ENCODE assay signal across 7 mouse cellular contexts in the genomic region with DNA sequence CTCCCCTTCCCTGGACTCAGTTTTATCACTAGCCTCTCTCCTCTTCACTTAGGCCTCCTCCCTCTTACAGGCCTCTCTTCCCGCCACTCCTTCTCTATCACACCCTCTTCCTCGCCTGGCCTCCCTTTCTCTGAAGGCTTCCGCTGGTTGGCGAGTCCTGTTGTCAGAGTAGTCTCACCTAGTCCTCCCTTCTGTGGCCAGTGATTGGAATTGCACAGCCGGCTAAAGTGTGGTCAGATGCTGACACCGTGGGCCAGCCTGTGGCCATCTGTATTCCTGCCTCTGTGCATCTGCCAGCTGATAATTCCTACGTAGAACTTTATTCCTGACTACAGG. TPM values are rescaled to one million over a fixed set of nuclear protein-coding genes. Genes with fewer than 3 reads are reported as not detected.
DNase-seq lines count a peak whose midpoint lies in the region; ATAC-seq and TF ChIP-seq lines count a peak whose summit lies in the region.

No protein-coding gene starts in this region.

- under 1% methylated on average over 7 of the region's 7 CpGs for WGBS in lung, embryonic 16.5 days
- WGBS in embryonic facial prominence, embryonic 14.5 days = 0% methylated on average over 7 of the region's 7 CpGs
- WGBS in hindbrain, postnatal 0 days = 0% methylated on average over 7 of the region's 7 CpGs
- WGBS in midbrain, embryonic 13.5 days = 0% methylated on average over 7 of the region's 7 CpGs

- H3K4me1 ChIP-seq in lung, embryonic 16.5 days (replicated peaks; ENCODE audit: control insufficient read depth, insufficient read depth, low read length) = peaks cover 37% of the 10 kb centered on the region
- H3K4me1 ChIP-seq in embryonic facial prominence, embryonic 14.5 days (ENCODE audit: control insufficient read depth, insufficient read depth, low read length) = peaks cover 12% of the 10 kb centered on the region
- H3K4me1 ChIP-seq in hindbrain, postnatal 0 days (ENCODE audit: insufficient read depth, low read length) = peaks cover 16% of the 10 kb centered on the region
- peaks cover 39% of the 10 kb centered on the region for H3K4me1 ChIP-seq in midbrain, embryonic 13.5 days (replicated peaks)

- no peaks in the 10 kb centered on the region for H3K9me3 ChIP-seq in lung, embryonic 16.5 days (ENCODE audit: control insufficient read depth, low read length)
- no peaks in the 10 kb centered on the region for H3K9me3 ChIP-seq in embryonic facial prominence, embryonic 14.5 days (ENCODE audit: control insufficient read depth, low read length)
- no peaks in the 10 kb centered on the region for H3K9me3 ChIP-seq in hindbrain, postnatal 0 days (ENCODE audit: low read length)
- no peaks in the 10 kb centered on the region for H3K9me3 ChIP-seq in midbrain, embryonic 13.5 days

- H3K4me3 ChIP-seq in lung, embryonic 16.5 days (ENCODE audit: low read length) = peak overlapping the region; percentile 74
- peak overlapping the region; percentile 76 for H3K4me3 ChIP-seq in embryonic facial prominence, embryonic 14.5 days (ENCODE audit: low read depth, low read length)
- H3K4me3 ChIP-seq in hindbrain, postnatal 0 days (ENCODE audit: low read length) = peak overlapping the region; percentile 79
- peak overlapping the region; percentile 81 for H3K4me3 ChIP-seq in midbrain, embryonic 13.5 days (replicated peaks)

- H3K27ac ChIP-seq in lung, embryonic 16.5 days (ENCODE audit: low read length) = peak overlapping the region; percentile 94
- H3K27ac ChIP-seq in embryonic facial prominence, embryonic 14.5 days (replicated peaks; ENCODE audit: low read depth, low read length) = peak overlapping the region; percentile 91
- peak overlapping the region; percentile 94 for H3K27ac ChIP-seq in hindbrain, postnatal 0 days
- peak overlapping the region; percentile 82 for H3K27ac ChIP-seq in midbrain, embryonic 13.5 days

- H3K36me3 ChIP-seq in lung, embryonic 16.5 days (ENCODE audit: control insufficient read depth, insufficient read depth, low read length) = peaks cover 12% of the 10 kb centered on the region
- peaks cover 28% of the 10 kb centered on the region for H3K36me3 ChIP-seq in embryonic facial prominence, embryonic 14.5 days (ENCODE audit: control insufficient read depth, insufficient read depth, low read length)
- H3K36me3 ChIP-seq in hindbrain, postnatal 0 days (ENCODE audit: insufficient read depth, low read length) = peaks cover 21% of the 10 kb centered on the region
- peaks cover 33% of the 10 kb centered on the region for H3K36me3 ChIP-seq in midbrain, embryonic 13.5 days

- peak overlapping the region; percentile 82 for H3K4me2 ChIP-seq in lung, embryonic 16.5 days (ENCODE audit: low read depth, low read length)
- peak overlapping the region; percentile 94 for H3K4me2 ChIP-seq in embryonic facial prominence, embryonic 14.5 days (ENCODE audit: low read depth, low read length)
- peak overlapping the region; percentile 74 for H3K4me2 ChIP-seq in hindbrain, postnatal 0 days (ENCODE audit: low read depth, low read length)
- peak overlapping the region; percentile 95 for H3K4me2 ChIP-seq in midbrain, embryonic 13.5 days (replicated peaks)

- peak; percentile 31 for TF ChIP-seq CTCF in hindbrain, postnatal 0 days (IDR thresholded peaks at IDR 0.05; ENCODE audit: low read depth)

- DNase-seq in lung, adult 18-20 months = no peak
- no peak for DNase-seq in embryonic facial prominence, embryonic 14.5 days (ENCODE audit: low spot score)
- peak; percentile 40 for DNase-seq in hindbrain, postnatal 0 days (ENCODE audit: low spot score)
- DNase-seq in frontal cortex, postnatal 36 days (ENCODE audit: low spot score in 2 of 2) = no peak
- DNase-seq in left cerebral cortex, adult 8-10 months (ENCODE audit: low spot score in 2 of 2) = no peak

- ATAC-seq in lung, embryonic 16.5 days (ENCODE audit: low read depth) = peak; percentile 13; the same call in 1 of the 2 replicates
- ATAC-seq in embryonic facial prominence, embryonic 14.5 days (ENCODE audit: low read depth) = peak; percentile 6
- no peak; the same call in none of the 2 replicates for ATAC-seq in hindbrain, postnatal 0 days
- ATAC-seq in midbrain, embryonic 13.5 days = peak; percentile 12; the same call in 1 of the 2 replicates

- no peaks in the 10 kb centered on the region for H3K27me3 ChIP-seq in lung, embryonic 16.5 days (ENCODE audit: control insufficient read depth, insufficient read depth, low read depth, low read length)
- no peaks in the 10 kb centered on the region for H3K27me3 ChIP-seq in embryonic facial prominence, embryonic 14.5 days (replicated peaks; ENCODE audit: control insufficient read depth, insufficient read depth, low read length)
- no peaks in the 10 kb centered on the region for H3K27me3 ChIP-seq in hindbrain, postnatal 0 days (ENCODE audit: insufficient read depth, low read length)
- H3K27me3 ChIP-seq in midbrain, embryonic 13.5 days = no peaks in the 10 kb centered on the region

- peak overlapping the region; percentile 87 for H3K9ac ChIP-seq in lung, embryonic 16.5 days (ENCODE audit: low read length)
- H3K9ac ChIP-seq in embryonic facial prominence, embryonic 14.5 days (ENCODE audit: low read depth, low read length) = peak overlapping the region; percentile 87
- peak overlapping the region; percentile 80 for H3K9ac ChIP-seq in hindbrain, postnatal 0 days (replicated peaks; ENCODE audit: low read length)
- H3K9ac ChIP-seq in midbrain, embryonic 13.5 days (replicated peaks) = peak overlapping the region; percentile 88

RNA-seq across cellular contexts. Expression of gene Get4, which starts 0.8 kb away (rescaled TPM):
- 174 and 177 TPM in 2 replicates for polyA plus RNA-seq in lung, embryonic 16.5 days (2015; fragmentation: Nextera tagmentation; extraction: Ambion mirVana)
- 136 and 156 TPM in 2 replicates for polyA plus RNA-seq in embryonic facial prominence, embryonic 14.5 days (2014; fragmentation: Nextera tagmentation; extraction: Ambion mirVana)
- total RNA-seq in hindbrain, postnatal 0 days (2014; rRNA removed) = 49.2 and 52.7 TPM in 2 replicates
- 136 and 141 TPM in 2 replicates for polyA plus RNA-seq in hindbrain, postnatal 0 days (2015; fragmentation: Nextera tagmentation; extraction: Ambion mirVana)
- 112 and 116 TPM in 2 replicates for polyA plus RNA-seq in midbrain, embryonic 13.5 days (2015; fragmentation: Nextera tagmentation; extraction: Ambion mirVana)
- 10 to 100 TPM; 56.1 to 59.8 (median 57.6) TPM for total RNA-seq in left cerebral cortex, adult 8-10 months (2022)

RNA-seq across cellular contexts. Expression of gene Sun1, which starts 52.4 kb away (rescaled TPM):
- polyA plus RNA-seq in lung, embryonic 16.5 days (2015; fragmentation: Nextera tagmentation; extraction: Ambion mirVana) = 56.0 and 56.5 TPM in 2 replicates
- polyA plus RNA-seq in embryonic facial prominence, embryonic 14.5 days (2014; fragmentation: Nextera tagmentation; extraction: Ambion mirVana) = 56.3 and 59.5 TPM in 2 replicates
- total RNA-seq in hindbrain, postnatal 0 days (2014; rRNA removed) = 52.7 and 78.5 TPM in 2 replicates
- polyA plus RNA-seq in hindbrain, postnatal 0 days (2015; fragmentation: Nextera tagmentation; extraction: Ambion mirVana) = 33.9 and 36.2 TPM in 2 replicates
- 45.9 and 49.1 TPM in 2 replicates for polyA plus RNA-seq in midbrain, embryonic 13.5 days (2015; fragmentation: Nextera tagmentation; extraction: Ambion mirVana)
- total RNA-seq in left cerebral cortex, adult 8-10 months (2022) = 100 to 1,000 TPM; 127 to 146 (median 132) TPM
